Mouse (Mus musculus) stomach, embryonic 16.5 days (tissue): ENCODE results near the gene Pemt. TPM values are rescaled to one million over a fixed set of nuclear protein-coding genes. Genes with fewer than 3 reads are reported as not detected.

Experiments
- ATAC-seq: fragments of 200-750 bp; cut with Nextera tagmentation; 2 replicates; pipeline ENCODE4 v1.8.0; 2017; ENCODE audit warnings: moderate number of reproducible peaks, moderate TSS enrichment; ENCODE audit not compliant: insufficient read depth, low FRiP score
- H3K27ac ChIP-seq: fragments of 300-500 bp; sonication (generic); 2 replicates; pipeline ENCODE4 v1.5.1; 2014; ENCODE audit warnings: low read length
- H3K27me3 ChIP-seq: fragments of 300-500 bp; sonication (generic); 2 replicates; pipeline ENCODE4 v1.6.1; 2014; ENCODE audit warnings: low read length, control low read depth, mixed read lengths; ENCODE audit not compliant: control insufficient read depth, insufficient read depth
- H3K36me3 ChIP-seq: fragments of 300-500 bp; sonication (generic); 2 replicates; pipeline ENCODE4 v1.6.1; 2014; ENCODE audit warnings: low read length; ENCODE audit not compliant: control insufficient read depth, insufficient read depth
- H3K4me1 ChIP-seq: fragments of 300-500 bp; sonication (generic); 2 replicates; pipeline ENCODE4 v1.6.1; 2014; ENCODE audit warnings: low read length, control low read depth, mixed read lengths; ENCODE audit not compliant: control insufficient read depth, insufficient read depth
- H3K4me2 ChIP-seq: fragments of 300-500 bp; sonication (generic); 2 replicates; pipeline ENCODE4 v1.6.1; 2014; ENCODE audit warnings: low read depth, low read length, mixed read lengths
- H3K4me3 ChIP-seq: fragments of 300-500 bp; sonication (generic); replicated peaks from 2 replicates; pipeline ENCODE4 v1.5.1; 2014; ENCODE audit warnings: mild to moderate bottlenecking, low read length
- H3K9ac ChIP-seq: fragments of 300-500 bp; sonication (generic); 2 replicates; pipeline ENCODE4 v1.6.1; 2014; ENCODE audit warnings: low read length
- H3K9me3 ChIP-seq: fragments of 300-500 bp; sonication (generic); replicated peaks from 2 replicates; pipeline ENCODE4 v1.6.1; 2016; ENCODE audit warnings: low read length, control low read depth; ENCODE audit not compliant: control insufficient read depth
- WGBS: fragments of 180-500 bp; shearing (Covaris S2); extraction: QIAGEN DNeasy Blood & Tissue Kit; methylation state at CpG from one replicate; pipeline ENCODE4 v1.1.7; 2014; 5-methylcytosine and 5-hydroxymethylcytosine counted together
- polyA plus RNA-seq: library from polyadenylated mRNA; unstranded; fragments of >200 nt; fragmentation: Nextera tagmentation; extraction: Ambion mirVana; gene quantifications from 2 replicates; pipeline ENCODE4 v1.2.1, GENCODE M21; 2015

Gene Pemt
- polyA plus RNA-seq, 1 experiment from 2014 or later: 8.1 TPM

- Histone ChIP-seq H3K9me3 (no peaks in the 10 kb centered on the region), H3K4me3 (no peak overlapping the region), H3K4me1 (no peaks in the 10 kb centered on the region), H3K36me3 (no peaks in the 10 kb centered on the region), H3K27ac (no peak overlapping the region), H3K27me3 (no peaks in the 10 kb centered on the region), H3K4me2 (no peak overlapping the region), H3K9ac (no peak overlapping the region)
- 24% methylated on average over 9 of the region's 9 CpGs for WGBS
- no peak for ATAC-seq
These were observed 52.0 kb downstream of the Pemt start for GRCm38 (mm10) chr11:59994318-59994717.

GRCm38 (mm10) chr11:59991365-59991764 is 54.9 kb downstream of the Pemt start:
- Histone ChIP-seq H3K9me3 (no peaks in the 10 kb centered on the region), H3K9ac (no peak overlapping the region), H3K27ac (no peak overlapping the region), H3K4me3 (no peak overlapping the region), H3K4me2 (no peak overlapping the region), H3K27me3 (no peaks in the 10 kb centered on the region), H3K4me1 (no peaks in the 10 kb centered on the region), H3K36me3 (no peaks in the 10 kb centered on the region)
- no peak for ATAC-seq
- WGBS: 49% methylated on average over 8 of the region's 8 CpGs

GRCm38 (mm10) chr11:59989406-59989805 is 56.9 kb downstream of the Pemt start:
- Histone ChIP-seq H3K9me3 (no peaks in the 10 kb centered on the region), H3K4me2 (no peak overlapping the region), H3K27ac (no peak overlapping the region), H3K9ac (no peak overlapping the region), H3K4me1 (no peaks in the 10 kb centered on the region), H3K4me3 (no peak overlapping the region), H3K36me3 (no peaks in the 10 kb centered on the region), H3K27me3 (no peaks in the 10 kb centered on the region)
- WGBS: 75% methylated on average over 1 of the region's 1 CpGs
- ATAC-seq: no peak

GRCm38 (mm10) chr11:59977831-59978230 is 68.5 kb downstream of the Pemt start:
- ATAC-seq: no peak
- Histone ChIP-seq H3K4me3 (no peak overlapping the region), H3K9ac (no peak overlapping the region), H3K4me2 (no peak overlapping the region), H3K36me3 (no peaks in the 10 kb centered on the region), H3K27me3 (no peaks in the 10 kb centered on the region), H3K9me3 (no peaks in the 10 kb centered on the region), H3K4me1 (no peaks in the 10 kb centered on the region), H3K27ac (no peak overlapping the region)
- 76% methylated on average over 5 of the region's 5 CpGs for WGBS

- Histone ChIP-seq H3K27me3 (no peaks in the 10 kb centered on the region), H3K4me1 (no peaks in the 10 kb centered on the region), H3K27ac (no peak overlapping the region), H3K4me2 (no peak overlapping the region), H3K4me3 (no peak overlapping the region), H3K9me3 (no peaks in the 10 kb centered on the region), H3K9ac (no peak overlapping the region), H3K36me3 (no peaks in the 10 kb centered on the region)
- no peak for ATAC-seq
- 60% methylated on average over 10 of the region's 10 CpGs for WGBS
These were observed 71.0 kb downstream of the Pemt start for GRCm38 (mm10) chr11:59975241-59975640.

- H3K27ac ChIP-seq: no peak overlapping the region
- H3K36me3 ChIP-seq: no peaks in the 10 kb centered on the region
- no peak overlapping the region for H3K4me3 ChIP-seq
- no peak overlapping the region for H3K4me2 ChIP-seq
- no peak for ATAC-seq
- 80% methylated on average over 5 of the region's 5 CpGs for WGBS
- no peaks in the 10 kb centered on the region for H3K9me3 ChIP-seq
- H3K9ac ChIP-seq: no peak overlapping the region
- no peaks in the 10 kb centered on the region for H3K27me3 ChIP-seq
- no peaks in the 10 kb centered on the region for H3K4me1 ChIP-seq
These were observed 72.9 kb downstream of the Pemt start for GRCm38 (mm10) chr11:59973389-59973788.

- no peak overlapping the region for H3K27ac ChIP-seq
- no peak for ATAC-seq
- H3K4me2 ChIP-seq: no peak overlapping the region
- no peaks in the 10 kb centered on the region for H3K4me1 ChIP-seq
- H3K4me3 ChIP-seq: no peak overlapping the region
- H3K27me3 ChIP-seq: no peaks in the 10 kb centered on the region
- no peak overlapping the region for H3K9ac ChIP-seq
- no peaks in the 10 kb centered on the region for H3K9me3 ChIP-seq
- H3K36me3 ChIP-seq: no peaks in the 10 kb centered on the region
- 45% methylated on average over 2 of the region's 2 CpGs for WGBS
These were observed 74.6 kb downstream of the Pemt start for GRCm38 (mm10) chr11:59971691-59972090.

- Histone ChIP-seq H3K4me3 (no peak overlapping the region), H3K4me2 (no peak overlapping the region), H3K36me3 (no peaks in the 10 kb centered on the region), H3K9ac (no peak overlapping the region), H3K9me3 (no peaks in the 10 kb centered on the region), H3K27ac (no peak overlapping the region), H3K4me1 (peaks cover 5% of the 10 kb centered on the region; the same call in 1 of the 2 replicates), H3K27me3 (no peaks in the 10 kb centered on the region)
- no peak for ATAC-seq
- WGBS: 67% methylated on average over 5 of the region's 5 CpGs
These were observed 75.5 kb downstream of the Pemt start for GRCm38 (mm10) chr11:59970780-59971179.

GRCm38 (mm10) chr11:59967765-59968164 is 78.5 kb downstream of the Pemt start:
- no peak for ATAC-seq
- no peak overlapping the region for H3K27ac ChIP-seq
- WGBS: 92% methylated on average over 1 of the region's 1 CpGs

GRCm38 (mm10) chr11:59966102-59966483 is 80.2 kb downstream of the Pemt start:
- Histone ChIP-seq H3K27ac (no peak overlapping the region), H3K9ac (no peak overlapping the region), H3K4me1 (peaks cover 22% of the 10 kb centered on the region), H3K4me3 (no peak overlapping the region), H3K27me3 (peaks cover 14% of the 10 kb centered on the region), H3K36me3 (no peaks in the 10 kb centered on the region), H3K4me2 (no peak overlapping the region), H3K9me3 (no peaks in the 10 kb centered on the region)
- no peak for ATAC-seq
- 46% methylated on average over 4 of the region's 4 CpGs for WGBS

More at GRCm38 (mm10) chr11:59967765-59968164, 78.5 kb downstream of the Pemt start:
- H3K9ac ChIP-seq: no peak overlapping the region
- no peak overlapping the region for H3K4me3 ChIP-seq
- no peaks in the 10 kb centered on the region for H3K36me3 ChIP-seq
- H3K27me3 ChIP-seq: peaks cover 12% of the 10 kb centered on the region
- peaks cover 22% of the 10 kb centered on the region for H3K4me1 ChIP-seq
- no peak overlapping the region for H3K4me2 ChIP-seq
- no peaks in the 10 kb centered on the region for H3K9me3 ChIP-seq
